Mouse (Mus musculus): ENCODE measurements around the gene Ntn4. TPM values are rescaled to one million over a fixed set of nuclear protein-coding genes. Genes with fewer than 3 reads are reported as not detected.

Ntn4 gene
- polyA plus RNA-seq, 1 experiment = 0.48 TPM

DNA sequence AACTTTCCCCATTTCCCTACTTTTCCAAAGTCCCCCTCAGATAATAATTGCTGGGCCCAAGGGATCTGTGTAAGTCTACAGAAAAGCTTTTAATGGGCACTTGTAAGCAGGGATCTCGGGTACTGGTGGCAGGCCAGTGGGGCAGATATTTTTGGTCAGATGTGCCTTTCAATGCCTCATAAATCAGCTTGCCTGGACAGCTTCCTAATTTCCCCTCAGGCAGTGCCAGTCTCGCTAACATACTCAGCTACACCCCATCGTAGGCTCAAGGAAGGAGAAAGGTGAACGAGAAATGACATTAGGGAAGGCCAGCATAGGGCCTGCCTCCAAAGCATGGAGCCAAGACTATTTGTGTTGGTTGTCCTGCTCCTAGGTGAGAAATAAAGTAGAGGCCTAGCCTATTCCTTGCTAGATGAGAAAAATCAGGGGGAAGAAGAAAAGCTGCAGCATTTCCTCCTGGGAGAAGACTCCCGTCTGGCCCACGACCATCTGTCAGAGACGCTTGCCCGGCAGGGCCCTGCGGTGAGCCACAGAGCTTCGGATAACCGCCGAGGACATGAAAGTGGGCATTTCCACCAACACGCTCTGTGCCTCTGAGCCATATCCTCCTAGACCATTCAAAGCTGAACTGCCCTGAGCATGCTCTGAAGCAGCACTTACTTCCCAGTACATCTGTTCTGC lies 113.4 kb downstream of the Ntn4 start:
- TF ChIP-seq CTCF (IDR thresholded peaks at IDR 0.05; ENCODE audit: control insufficient read depth, insufficient read depth, insufficient read length) (no peak), MYOG (IDR thresholded peaks at IDR 0.05; ENCODE audit: control insufficient read depth, extremely low read depth, insufficient read length) (no peak), USF1 (IDR thresholded peaks at IDR 0.05; ENCODE audit: low read depth) (no peak), CEBPB (IDR thresholded peaks at IDR 0.05; ENCODE audit: low read depth) (no peak), FOSL1 (IDR thresholded peaks at IDR 0.05; ENCODE audit: insufficient read depth, low read length, poor library complexity, severe bottlenecking) (no peak), MYOD1 (IDR thresholded peaks at IDR 0.05; ENCODE audit: control insufficient read depth, insufficient read length, low read depth) (no peak), MAX (IDR thresholded peaks at IDR 0.05) (no peak)
- Histone ChIP-seq H3K36me3 (ENCODE audit: control insufficient read depth, insufficient read depth) (no peaks in the 10 kb centered on the region), H3K79me2 (ENCODE audit: control insufficient read depth, insufficient read depth) (no peaks in the 10 kb centered on the region), H3K79me3 (ENCODE audit: low read depth) (no peaks in the 10 kb centered on the region), H3K4me3 (ENCODE audit: insufficient read depth, poor library complexity, severe bottlenecking) (no peak overlapping the region), H3ac (ENCODE audit: control insufficient read depth, insufficient read length, low read depth) (no peak overlapping the region), H3K27me3 (ENCODE audit: control insufficient read depth, insufficient read depth, insufficient read length) (no peaks in the 10 kb centered on the region)

DNA sequence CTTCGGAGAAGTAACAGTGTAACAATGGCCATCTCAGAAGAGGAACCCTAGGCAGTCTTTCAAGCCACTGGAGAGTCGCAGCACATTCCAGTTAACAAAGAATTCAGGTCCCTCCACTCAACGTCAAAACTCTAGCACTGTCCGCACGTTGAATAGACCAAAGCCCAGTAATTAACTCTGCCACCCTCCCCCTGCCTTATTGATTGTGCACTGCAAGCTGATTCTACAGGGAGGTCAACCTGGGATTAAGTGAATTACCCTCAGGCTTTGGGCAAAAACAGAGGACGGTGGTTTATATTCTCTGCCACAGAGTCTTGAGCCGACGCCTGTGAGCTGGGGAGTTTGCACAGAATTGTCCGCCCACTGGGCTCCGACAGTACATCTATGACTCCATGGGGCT lies 115.7 kb downstream of the Ntn4 start:
- H3K79me2 ChIP-seq (ENCODE audit: control insufficient read depth, insufficient read depth) = no peaks in the 10 kb centered on the region
- no peak overlapping the region for H3ac ChIP-seq (ENCODE audit: control insufficient read depth, insufficient read length, low read depth)
- H3K4me3 ChIP-seq (ENCODE audit: insufficient read depth, poor library complexity, severe bottlenecking) = no peak overlapping the region
- no peaks in the 10 kb centered on the region for H3K79me3 ChIP-seq (ENCODE audit: low read depth)
- H3K27me3 ChIP-seq (ENCODE audit: control insufficient read depth, insufficient read depth, insufficient read length) = no peaks in the 10 kb centered on the region
- TF ChIP-seq MAX (IDR thresholded peaks at IDR 0.05) = no peak
- H3K36me3 ChIP-seq (ENCODE audit: control insufficient read depth, insufficient read depth) = no peaks in the 10 kb centered on the region

DNA sequence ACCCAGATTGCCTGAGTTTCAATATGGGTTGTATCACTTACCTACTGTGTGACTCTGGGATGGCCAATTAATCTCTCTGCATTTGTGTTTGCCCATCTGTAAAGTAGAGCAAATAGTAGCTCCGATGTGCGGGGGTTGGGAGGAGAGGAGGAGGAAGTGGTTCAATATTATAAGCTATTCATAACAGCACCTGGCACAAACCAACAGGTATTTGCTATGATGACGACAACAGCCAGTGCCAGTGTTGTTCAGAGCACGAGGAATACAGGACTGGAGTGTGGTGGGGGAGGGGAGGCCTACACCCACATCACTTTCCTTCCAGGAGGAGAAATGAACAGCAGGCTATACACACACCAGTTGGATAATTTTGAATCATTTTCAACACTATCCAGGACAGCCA lies 119.2 kb downstream of the Ntn4 start:
- Histone ChIP-seq H3K4me3 (ENCODE audit: insufficient read depth, poor library complexity, severe bottlenecking) (no peak overlapping the region), H3K79me3 (ENCODE audit: low read depth) (no peaks in the 10 kb centered on the region), H3K27me3 (ENCODE audit: control insufficient read depth, insufficient read depth, insufficient read length) (no peaks in the 10 kb centered on the region), H3ac (ENCODE audit: control insufficient read depth, insufficient read length, low read depth) (no peak overlapping the region), H3K79me2 (ENCODE audit: control insufficient read depth, insufficient read depth) (no peaks in the 10 kb centered on the region), H3K36me3 (ENCODE audit: control insufficient read depth, insufficient read depth) (no peaks in the 10 kb centered on the region)
- TF ChIP-seq CTCF (IDR thresholded peaks at IDR 0.05; ENCODE audit: control insufficient read depth, insufficient read depth, insufficient read length) (no peak), MYOG (IDR thresholded peaks at IDR 0.05; ENCODE audit: control insufficient read depth, extremely low read depth, insufficient read length) (no peak), CEBPB (IDR thresholded peaks at IDR 0.05; ENCODE audit: low read depth) (no peak), FOSL1 (IDR thresholded peaks at IDR 0.05; ENCODE audit: insufficient read depth, low read length, poor library complexity, severe bottlenecking) (no peak), USF1 (IDR thresholded peaks at IDR 0.05; ENCODE audit: low read depth) (no peak)

DNA sequence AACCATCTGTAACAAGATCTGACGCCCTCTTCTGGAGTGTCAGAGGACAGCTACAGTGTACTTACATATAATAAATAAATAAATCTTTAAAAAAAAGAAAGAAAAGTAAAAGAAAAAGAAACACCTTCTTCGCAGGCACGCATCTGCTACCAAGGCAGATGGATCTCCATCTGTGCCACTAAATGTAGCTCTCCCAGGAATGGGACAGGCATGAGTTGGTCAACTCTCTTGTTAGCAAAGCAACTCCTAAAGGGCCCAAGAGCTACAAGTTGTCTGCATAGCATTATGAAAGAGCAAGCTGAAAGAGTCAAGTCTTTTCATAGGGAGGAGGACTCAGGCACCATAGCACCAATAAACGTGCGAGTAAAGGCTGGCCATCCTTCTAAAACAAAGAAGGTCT lies 119.9 kb downstream of the Ntn4 start:
- no peaks in the 10 kb centered on the region for H3K36me3 ChIP-seq (ENCODE audit: control insufficient read depth, insufficient read depth)
- TF ChIP-seq CEBPB (IDR thresholded peaks at IDR 0.05; ENCODE audit: low read depth) = no peak
- no peak for TF ChIP-seq USF1 (IDR thresholded peaks at IDR 0.05; ENCODE audit: low read depth)
- TF ChIP-seq FOSL1 (IDR thresholded peaks at IDR 0.05; ENCODE audit: insufficient read depth, low read length, poor library complexity, severe bottlenecking) = no peak
- no peak for TF ChIP-seq MAX (IDR thresholded peaks at IDR 0.05)
- no peak for TF ChIP-seq MYOG (IDR thresholded peaks at IDR 0.05; ENCODE audit: control insufficient read depth, extremely low read depth, insufficient read length)
- no peak for TF ChIP-seq MYOD1 (IDR thresholded peaks at IDR 0.05; ENCODE audit: control insufficient read depth, insufficient read length, low read depth)
- TF ChIP-seq CTCF (IDR thresholded peaks at IDR 0.05; ENCODE audit: control insufficient read depth, insufficient read depth, insufficient read length) = no peak
- H3K79me2 ChIP-seq (ENCODE audit: control insufficient read depth, insufficient read depth) = no peaks in the 10 kb centered on the region
- H3ac ChIP-seq (ENCODE audit: control insufficient read depth, insufficient read length, low read depth) = no peak overlapping the region
- H3K4me3 ChIP-seq (ENCODE audit: insufficient read depth, poor library complexity, severe bottlenecking) = no peak overlapping the region
- no peaks in the 10 kb centered on the region for H3K79me3 ChIP-seq (ENCODE audit: low read depth)
- H3K27me3 ChIP-seq (ENCODE audit: control insufficient read depth, insufficient read depth, insufficient read length) = no peaks in the 10 kb centered on the region

DNA sequence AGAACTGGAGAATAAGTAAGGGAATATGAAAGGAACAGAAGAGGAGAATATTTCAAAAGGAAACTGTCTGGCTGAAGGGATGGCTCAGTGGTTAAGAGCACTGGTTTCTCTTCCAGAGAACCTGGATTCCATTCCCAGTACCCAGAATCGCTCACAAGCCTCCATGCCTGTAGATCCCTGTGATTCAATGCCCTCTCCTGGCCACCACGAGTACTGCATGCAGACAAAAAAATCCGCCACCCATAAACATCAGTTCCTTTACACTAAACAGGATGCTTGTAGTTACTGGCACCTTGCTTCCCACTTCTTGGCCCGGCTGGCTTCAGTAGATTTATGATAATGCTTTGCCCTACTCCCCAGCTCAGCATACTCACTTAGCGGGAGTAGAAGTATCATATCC lies 122.6 kb downstream of the Ntn4 start:
- Histone ChIP-seq H3ac (ENCODE audit: control insufficient read depth, insufficient read length, low read depth) (no peak overlapping the region), H3K79me3 (ENCODE audit: low read depth) (no peaks in the 10 kb centered on the region), H3K4me3 (ENCODE audit: insufficient read depth, poor library complexity, severe bottlenecking) (no peak overlapping the region), H3K27me3 (ENCODE audit: control insufficient read depth, insufficient read depth, insufficient read length) (no peaks in the 10 kb centered on the region), H3K79me2 (ENCODE audit: control insufficient read depth, insufficient read depth) (no peaks in the 10 kb centered on the region), H3K36me3 (ENCODE audit: control insufficient read depth, insufficient read depth) (no peaks in the 10 kb centered on the region)
- no peak for TF ChIP-seq CEBPB (IDR thresholded peaks at IDR 0.05; ENCODE audit: low read depth)
- TF ChIP-seq CTCF (IDR thresholded peaks at IDR 0.05; ENCODE audit: control insufficient read depth, insufficient read depth, insufficient read length) = peak; percentile 20
- no peak for TF ChIP-seq USF1 (IDR thresholded peaks at IDR 0.05; ENCODE audit: low read depth)
- TF ChIP-seq MYOG (IDR thresholded peaks at IDR 0.05; ENCODE audit: control insufficient read depth, extremely low read depth, insufficient read length) = no peak
- TF ChIP-seq MAX (IDR thresholded peaks at IDR 0.05) = no peak

DNA sequence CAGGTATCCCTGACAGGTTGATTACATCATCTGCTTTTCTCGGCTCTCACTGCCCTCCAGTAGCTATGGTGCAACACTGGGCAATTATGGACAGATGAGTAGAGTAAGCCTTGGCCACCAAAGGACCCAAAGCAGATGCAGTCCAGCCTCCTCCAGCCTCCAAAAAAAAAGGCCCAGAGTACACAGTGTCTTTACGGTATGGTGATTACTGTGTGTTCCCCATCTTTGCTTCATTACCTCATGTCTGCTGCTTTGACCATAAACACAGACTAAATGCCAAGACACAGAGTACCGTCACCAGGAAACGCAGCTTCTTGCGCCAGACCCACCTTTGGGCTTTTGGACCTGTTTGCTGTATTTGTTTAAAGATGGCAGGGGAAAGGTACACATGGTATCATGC lies 125.7 kb downstream of the Ntn4 start:
- H3K27me3 ChIP-seq (ENCODE audit: control insufficient read depth, insufficient read depth, insufficient read length) = no peaks in the 10 kb centered on the region
- no peaks in the 10 kb centered on the region for H3K79me2 ChIP-seq (ENCODE audit: control insufficient read depth, insufficient read depth)
- no peaks in the 10 kb centered on the region for H3K36me3 ChIP-seq (ENCODE audit: control insufficient read depth, insufficient read depth)
- no peak for TF ChIP-seq MYOD1 (IDR thresholded peaks at IDR 0.05; ENCODE audit: control insufficient read depth, insufficient read length, low read depth)
- TF ChIP-seq CEBPB (IDR thresholded peaks at IDR 0.05; ENCODE audit: low read depth) = no peak
- no peak for TF ChIP-seq FOSL1 (IDR thresholded peaks at IDR 0.05; ENCODE audit: insufficient read depth, low read length, poor library complexity, severe bottlenecking)
- no peak for TF ChIP-seq CTCF (IDR thresholded peaks at IDR 0.05; ENCODE audit: control insufficient read depth, insufficient read depth, insufficient read length)
- no peak for TF ChIP-seq MYOG (IDR thresholded peaks at IDR 0.05; ENCODE audit: control insufficient read depth, extremely low read depth, insufficient read length)
- TF ChIP-seq MAX (IDR thresholded peaks at IDR 0.05) = no peak
- TF ChIP-seq USF1 (IDR thresholded peaks at IDR 0.05; ENCODE audit: low read depth) = no peak
- no peaks in the 10 kb centered on the region for H3K79me3 ChIP-seq (ENCODE audit: low read depth)
- H3ac ChIP-seq (ENCODE audit: control insufficient read depth, insufficient read length, low read depth) = no peak overlapping the region
- no peak overlapping the region for H3K4me3 ChIP-seq (ENCODE audit: insufficient read depth, poor library complexity, severe bottlenecking)
